Mouse (Mus musculus): Measurements from ENCODE around the gene Slc38a6. TPM values are rescaled to one million over a fixed set of nuclear protein-coding genes. Genes with fewer than 3 reads are reported as not detected.

The Slc38a6 gene
- total and polyA plus RNA-seq, 2 experiments from 2014 or later: 2.7 to 19.2 TPM

DNA sequence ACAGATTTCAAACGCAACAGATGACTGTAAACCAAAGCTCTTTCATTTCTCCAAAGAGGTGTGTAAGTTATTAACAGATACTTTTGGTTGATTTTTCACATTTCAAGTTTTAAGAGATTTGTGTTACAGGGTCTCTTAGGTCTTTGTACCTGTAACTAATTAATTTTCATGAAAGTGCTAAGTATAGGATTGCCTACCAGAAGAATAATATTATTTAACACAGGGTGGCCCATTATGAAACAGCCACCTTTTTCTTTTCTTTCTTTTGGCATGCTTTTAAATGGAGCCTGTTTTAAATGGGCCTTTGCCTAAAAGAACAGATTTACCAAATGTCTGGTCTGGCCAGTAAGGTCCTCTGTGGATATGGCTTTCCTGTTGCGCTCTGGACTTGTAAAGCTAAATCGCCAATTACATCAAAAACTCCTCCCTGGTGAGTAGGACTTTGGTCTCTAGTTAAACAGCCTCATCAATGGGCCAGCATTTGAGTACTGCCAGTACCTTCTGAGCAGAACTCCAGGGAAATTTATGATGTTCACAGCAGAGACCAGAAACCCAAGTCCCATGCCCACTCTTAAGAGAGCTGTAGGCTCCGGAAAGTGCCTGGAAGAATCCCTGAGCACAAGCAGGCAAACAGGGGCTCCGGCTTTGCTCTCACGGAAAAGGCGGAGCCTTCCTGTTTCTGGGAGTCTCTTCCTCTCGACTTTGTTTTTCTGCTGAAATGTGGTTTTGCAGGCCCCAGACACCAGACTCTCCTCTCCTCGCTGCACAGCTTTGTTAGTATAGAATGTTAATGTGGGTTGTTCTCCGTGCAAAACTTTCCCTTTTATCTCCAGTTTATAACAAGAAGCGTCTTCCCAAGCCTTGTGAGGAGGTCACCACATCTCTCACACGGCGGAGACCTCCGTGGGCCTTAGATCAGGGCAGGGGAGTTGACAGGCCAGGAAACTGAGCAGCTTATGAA lies 55.4 kb downstream of the Slc38a6 start:
- H3K36me3 ChIP-seq (replicated peaks; ENCODE audit: control insufficient read depth, insufficient read depth, low read length): no peaks in the 10 kb centered on the region
- WGBS: 59% methylated on average over 14 of the region's 14 CpGs
- peak; percentile 66 for ATAC-seq (ENCODE audit: insufficient read depth, low read depth)
- no peaks in the 10 kb centered on the region for H3K27me3 ChIP-seq (ENCODE audit: control insufficient read depth, insufficient read depth, low read length)
- no peaks in the 10 kb centered on the region for H3K9me3 ChIP-seq (replicated peaks; ENCODE audit: control insufficient read depth, low read length)
- H3K4me1 ChIP-seq (ENCODE audit: control insufficient read depth, insufficient read depth): no peaks in the 10 kb centered on the region
- no peak overlapping the region for H3K4me2 ChIP-seq (ENCODE audit: low read depth, low read length)
- H3K9ac ChIP-seq (replicated peaks; ENCODE audit: low read depth, low read length): no peak overlapping the region
- peak; percentile 44 for DNase-seq (ENCODE audit: low spot score)
- H3K27ac ChIP-seq (ENCODE audit: low read depth): peak overlapping the region; percentile 80
- no peak overlapping the region for H3K4me3 ChIP-seq (ENCODE audit: low read depth, low read length)
- TF ChIP-seq EP300 (IDR thresholded peaks at IDR 0.05; ENCODE audit: low read depth) (no peak), CTCF (IDR thresholded peaks at IDR 0.05; ENCODE audit: low read depth) (no peak)

DNA sequence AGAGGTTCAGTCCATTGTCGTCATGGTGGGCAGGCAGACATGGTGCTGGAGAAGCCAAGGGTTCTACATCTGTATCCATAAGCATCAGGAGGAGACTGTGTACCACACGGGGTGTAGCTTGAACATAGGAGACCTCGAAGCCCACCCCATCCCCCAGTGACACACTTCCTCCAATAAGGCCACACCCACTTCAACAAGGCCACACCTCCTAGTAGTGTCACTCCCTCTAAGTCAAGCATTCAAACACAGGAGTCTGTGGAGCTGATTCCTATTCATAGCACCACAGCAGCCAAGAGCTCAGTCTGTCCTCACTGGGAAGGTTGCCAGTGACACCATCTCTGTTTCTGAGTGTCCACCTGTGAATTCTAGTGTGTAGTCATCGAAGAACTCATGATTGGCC lies 57.7 kb downstream of the Slc38a6 start:
- no peak for ATAC-seq (ENCODE audit: insufficient read depth, low read depth)
- no peaks in the 10 kb centered on the region for H3K27me3 ChIP-seq (ENCODE audit: control insufficient read depth, insufficient read depth, low read length)
- no peak for TF ChIP-seq CTCF (IDR thresholded peaks at IDR 0.05; ENCODE audit: low read depth)
- no peak for TF ChIP-seq EP300 (IDR thresholded peaks at IDR 0.05; ENCODE audit: low read depth)
- DNase-seq (ENCODE audit: low spot score): no peak
- no peaks in the 10 kb centered on the region for H3K9me3 ChIP-seq (replicated peaks; ENCODE audit: control insufficient read depth, low read length)
- H3K4me3 ChIP-seq (ENCODE audit: low read depth, low read length): no peak overlapping the region
- H3K36me3 ChIP-seq (replicated peaks; ENCODE audit: control insufficient read depth, insufficient read depth, low read length): no peaks in the 10 kb centered on the region
- WGBS: 79% methylated on average over 4 of the region's 4 CpGs
- H3K9ac ChIP-seq (replicated peaks; ENCODE audit: low read depth, low read length): no peak overlapping the region
- H3K4me2 ChIP-seq (ENCODE audit: low read depth, low read length): no peak overlapping the region
- no peaks in the 10 kb centered on the region for H3K4me1 ChIP-seq (ENCODE audit: control insufficient read depth, insufficient read depth)
- H3K27ac ChIP-seq (ENCODE audit: low read depth): no peak overlapping the region

DNA sequence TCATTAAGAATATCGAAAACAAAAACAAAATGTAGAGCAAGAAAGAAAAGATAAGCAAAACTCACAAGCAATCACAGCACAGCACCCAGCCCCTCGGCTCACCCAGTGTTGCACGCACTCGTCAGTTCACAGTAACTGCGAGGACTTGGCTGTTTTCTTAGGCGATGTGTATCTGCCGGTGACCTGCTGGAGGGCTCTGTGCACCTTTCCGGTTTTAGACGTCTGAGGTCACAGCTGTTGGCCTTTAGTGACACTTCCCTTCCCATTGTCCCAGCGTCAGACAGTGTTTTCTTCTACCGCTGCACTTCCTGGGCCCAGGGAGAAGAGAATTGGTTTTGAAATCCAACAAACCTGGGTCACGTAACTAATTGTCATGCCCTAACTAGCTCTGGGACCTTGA lies 58.6 kb downstream of the Slc38a6 start:
- Histone ChIP-seq H3K4me1 (ENCODE audit: control insufficient read depth, insufficient read depth) (0 out of 2 replicates have a peak, but pooled peaks cover 5% of the 10 kb centered on the region), H3K9me3 (replicated peaks; ENCODE audit: control insufficient read depth, low read length) (no peaks in the 10 kb centered on the region), H3K4me3 (ENCODE audit: low read depth, low read length) (no peak overlapping the region), H3K4me2 (ENCODE audit: low read depth, low read length) (no peak overlapping the region), H3K9ac (replicated peaks; ENCODE audit: low read depth, low read length) (no peak overlapping the region), H3K27me3 (ENCODE audit: control insufficient read depth, insufficient read depth, low read length) (no peaks in the 10 kb centered on the region), H3K36me3 (replicated peaks; ENCODE audit: control insufficient read depth, insufficient read depth, low read length) (no peaks in the 10 kb centered on the region), H3K27ac (ENCODE audit: low read depth) (no peak overlapping the region)
- 56% methylated on average over 12 of the region's 12 CpGs for WGBS
- ATAC-seq (ENCODE audit: insufficient read depth, low read depth): no peak
- TF ChIP-seq CTCF (IDR thresholded peaks at IDR 0.05; ENCODE audit: low read depth) (no peak), EP300 (IDR thresholded peaks at IDR 0.05; ENCODE audit: low read depth) (no peak)
- DNase-seq (ENCODE audit: low spot score): no peak

DNA sequence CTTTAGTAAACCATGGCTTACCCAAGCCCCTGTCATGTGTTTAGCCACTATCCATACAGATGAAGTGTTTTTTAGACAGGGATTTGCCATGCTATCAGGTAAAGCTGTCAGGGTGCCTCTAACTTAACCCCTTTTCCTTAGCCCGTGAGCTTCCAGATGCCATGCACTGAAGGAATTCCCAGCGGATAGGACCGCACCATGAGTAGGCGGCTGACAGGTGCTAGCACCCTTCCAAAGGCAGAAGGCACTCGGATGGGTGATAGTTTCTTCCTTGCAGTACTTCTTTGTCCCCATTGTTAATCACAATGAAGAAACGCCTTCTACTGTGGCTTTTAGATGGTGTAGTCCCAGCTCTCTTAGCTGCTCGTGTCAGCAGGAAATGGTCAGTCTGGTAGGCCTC lies 60.6 kb downstream of the Slc38a6 start:
- H3K4me3 ChIP-seq (ENCODE audit: low read depth, low read length): no peak overlapping the region
- WGBS: 74% methylated on average over 7 of the region's 7 CpGs
- no peak overlapping the region for H3K4me2 ChIP-seq (ENCODE audit: low read depth, low read length)
- H3K4me1 ChIP-seq (ENCODE audit: control insufficient read depth, insufficient read depth): peaks cover 5% of the 10 kb centered on the region; the same call in 1 of the 2 replicates
- no peaks in the 10 kb centered on the region for H3K36me3 ChIP-seq (replicated peaks; ENCODE audit: control insufficient read depth, insufficient read depth, low read length)
- H3K9ac ChIP-seq (replicated peaks; ENCODE audit: low read depth, low read length): no peak overlapping the region
- H3K9me3 ChIP-seq (replicated peaks; ENCODE audit: control insufficient read depth, low read length): no peaks in the 10 kb centered on the region
- no peaks in the 10 kb centered on the region for H3K27me3 ChIP-seq (ENCODE audit: control insufficient read depth, insufficient read depth, low read length)
- no peak overlapping the region for H3K27ac ChIP-seq (ENCODE audit: low read depth)
- ATAC-seq (ENCODE audit: insufficient read depth, low read depth) (no peak), DNase-seq (ENCODE audit: low spot score) (no peak)
- TF ChIP-seq EP300 (IDR thresholded peaks at IDR 0.05; ENCODE audit: low read depth): no peak
- TF ChIP-seq CTCF (IDR thresholded peaks at IDR 0.05; ENCODE audit: low read depth): no peak

DNA sequence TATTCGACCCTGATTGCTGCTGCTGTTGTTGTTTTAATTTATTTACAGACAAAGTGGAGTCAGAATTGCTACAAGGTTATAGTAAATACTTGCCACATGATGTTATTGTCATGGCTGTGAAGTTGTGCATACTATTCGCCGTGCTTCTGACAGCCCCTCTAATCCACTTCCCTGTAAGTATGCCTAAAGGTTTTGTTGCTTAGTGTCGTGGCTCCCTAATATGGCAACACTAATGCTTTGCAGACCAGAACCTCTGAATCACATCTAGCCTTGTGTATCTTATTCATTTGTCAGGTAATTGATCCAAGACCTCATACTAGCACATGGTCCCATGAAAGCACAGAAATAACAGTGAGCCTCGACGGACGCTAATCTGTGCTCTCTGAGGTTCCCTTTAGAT lies 63.9 kb downstream of the Slc38a6 start:
- TF ChIP-seq EP300 (IDR thresholded peaks at IDR 0.05; ENCODE audit: low read depth): no peak
- TF ChIP-seq CTCF (IDR thresholded peaks at IDR 0.05; ENCODE audit: low read depth): no peak
- Histone ChIP-seq H3K36me3 (replicated peaks; ENCODE audit: control insufficient read depth, insufficient read depth, low read length) (no peaks in the 10 kb centered on the region), H3K9ac (replicated peaks; ENCODE audit: low read depth, low read length) (no peak overlapping the region), H3K4me2 (ENCODE audit: low read depth, low read length) (no peak overlapping the region), H3K4me3 (ENCODE audit: low read depth, low read length) (no peak overlapping the region), H3K27me3 (ENCODE audit: control insufficient read depth, insufficient read depth, low read length) (no peaks in the 10 kb centered on the region), H3K4me1 (ENCODE audit: control insufficient read depth, insufficient read depth) (peaks cover 20% of the 10 kb centered on the region), H3K27ac (ENCODE audit: low read depth) (no peak overlapping the region), H3K9me3 (replicated peaks; ENCODE audit: control insufficient read depth, low read length) (no peaks in the 10 kb centered on the region)
- DNase-seq (ENCODE audit: low spot score) (no peak), ATAC-seq (ENCODE audit: insufficient read depth, low read depth) (no peak)
- WGBS: 66% methylated on average over 7 of the region's 7 CpGs

All from heart, postnatal 0 days (tissue).